Mouse (Mus musculus) MEL (cell line): ENCODE data around the gene T2.

ENCODE experiments used
- POLR2A ChIP-seq, 2 experiments: IDR thresholded peaks; 2 replicates each; pipeline ENCODE4 v1.6.1; 2011 to 2012; ENCODE audit warnings: low read length in 2 of 2, mild to moderate bottlenecking in 2 of 2, control low read depth in 1 of 2, improper control_type of control experiment in 1 of 2, low read depth in 1 of 2, moderate library complexity in 1 of 2; ENCODE audit not compliant: control insufficient read depth in 1 of 2, insufficient read depth in 1 of 2, poor library complexity in 1 of 2
- RCOR1 ChIP-seq: IDR thresholded peaks from 2 replicates; pipeline ENCODE4 v1.6.1; 2012; ENCODE audit warnings: low read depth, mild to moderate bottlenecking, inconsistent platforms, low read length, improper control_type of control experiment

DNA sequence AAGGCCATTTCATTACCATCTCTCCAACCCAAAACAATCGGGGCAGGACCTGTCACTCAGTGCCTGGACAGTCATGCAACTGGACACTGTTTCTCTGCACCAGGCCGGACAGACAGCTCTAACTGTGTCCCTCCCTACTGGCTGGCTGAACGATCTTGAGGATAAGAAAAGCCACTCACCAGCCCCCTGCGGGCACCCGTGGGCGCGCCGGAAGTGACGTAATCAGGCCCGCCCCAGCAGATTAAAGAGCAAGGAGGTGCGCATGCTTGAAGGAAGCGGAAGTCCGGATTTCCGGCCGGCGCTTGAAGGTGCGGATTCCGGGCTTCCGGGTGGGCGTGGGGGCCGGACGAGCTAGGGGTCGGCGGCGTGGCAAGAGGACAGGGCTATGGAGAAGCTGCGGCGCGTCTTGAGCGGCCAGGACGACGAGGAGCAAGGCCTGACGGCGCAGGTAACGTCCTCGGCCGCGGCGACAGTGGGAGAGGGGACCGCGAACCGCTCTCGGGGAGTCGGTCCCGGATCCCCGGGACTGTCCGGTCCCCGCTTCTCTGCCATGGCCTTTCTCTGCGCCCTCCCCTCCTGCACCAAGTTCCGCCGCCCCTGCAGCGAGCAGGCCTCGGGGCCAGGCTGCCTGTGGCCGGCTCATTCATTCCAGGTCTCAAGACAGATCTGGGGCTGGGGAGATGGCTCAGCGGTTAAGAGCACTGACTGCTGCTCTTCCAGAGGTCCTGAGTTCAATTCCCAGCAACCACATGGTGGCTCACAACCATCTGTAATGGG lies 44.8 kb upstream of the T2 start, which contains the start of gene Sft2d1:
- TF ChIP-seq POLR2A (IDR thresholded peaks at IDR 0.05; ENCODE audit: control insufficient read depth in 1 of 2, insufficient read depth in 1 of 2, low read depth in 1 of 2, low read length in 2 of 2, poor library complexity in 1 of 2) (peak; percentile 70 to 87), RCOR1 (no peak)
